Mouse (Mus musculus) ovary, adult 10 weeks (tissue): ENCODE results near the gene Olfr1024. TPM values are rescaled to one million over a fixed set of nuclear protein-coding genes. Genes with fewer than 3 reads are reported as not detected.

Source experiments
- polyA plus RNA-seq: library from polyadenylated mRNA; stranded (reverse); fragments of 350-450 nt; fragmentation: Illumina TruSeq; extraction: RNeasy Lipid Tissue Mini Kit (QIAGEN cat#74804); gene quantifications from one replicate; pipeline ENCODE4 v1.2.3, GENCODE M21; 2014

The Olfr1024 gene
- not detected for polyA plus RNA-seq

GRCm38 (mm10) chr2:85904952-85905351 is at the start of gene Olfr1024:
Gene Olfr1024, minus strand, starts transcription at chr2:85905052.

GRCm38 (mm10) chr2:85950137-85950536 is 45.3 kb upstream of the Olfr1024 start, which contains the start of gene Olfr1028:
Gene Olfr1028, plus strand, starts transcription at chr2:85950437.

GRCm38 (mm10) chr2:85921258-85921657 is 16.4 kb upstream of the Olfr1024 start, which contains the start of gene Olfr1026:
Gene Olfr1026, plus strand, starts transcription at chr2:85921558.

GRCm38 (mm10) chr2:85914893-85915292 is 10.0 kb upstream of the Olfr1024 start, which contains the start of gene Olfr1025-ps1:
Gene Olfr1025-ps1, plus strand, starts transcription at chr2:85915193.

GRCm38 (mm10) chr2:85885340-85885739 is 19.5 kb downstream of the Olfr1024 start, which contains the start of gene Olfr1023:
Gene Olfr1023, plus strand, starts transcription at chr2:85885640.

GRCm38 (mm10) chr2:85868294-85868693 is 36.6 kb downstream of the Olfr1024 start, which contains the start of gene Olfr1022:
Gene Olfr1022, plus strand, starts transcription at chr2:85868594.

Other genes starting within 250 kb of the Olfr1024 start
- not detected for gene Olfr154, start 240.6 kb downstream of the Olfr1024 start, polyA plus RNA-seq
- gene Olfr1006, start 226.3 kb downstream of the Olfr1024 start, polyA plus RNA-seq, result not detected
- not detected for gene Olfr1008, start 215.6 kb downstream of the Olfr1024 start, polyA plus RNA-seq
- not detected for gene Olfr1009, start 189.6 kb downstream of the Olfr1024 start, polyA plus RNA-seq
- not detected for gene Olfr1012, start 142.3 kb downstream of the Olfr1024 start, polyA plus RNA-seq
- gene Olfr1013, start 138.0 kb downstream of the Olfr1024 start, polyA plus RNA-seq, result not detected
- not detected for gene Olfr1014, start 132.3 kb downstream of the Olfr1024 start, polyA plus RNA-seq
- not detected for gene Olfr1015, start 123.0 kb downstream of the Olfr1024 start, polyA plus RNA-seq
- not detected for gene Olfr1016, start 102.5 kb downstream of the Olfr1024 start, polyA plus RNA-seq
- gene Olfr1018, start 86.6 kb downstream of the Olfr1024 start, polyA plus RNA-seq, result not detected
- gene Olfr1019, start 59.6 kb downstream of the Olfr1024 start, polyA plus RNA-seq, result not detected
- gene Olfr1020, start 58.0 kb downstream of the Olfr1024 start, polyA plus RNA-seq, result not detected
- gene Olfr1022, start 36.5 kb downstream of the Olfr1024 start, polyA plus RNA-seq, result not detected
- gene Olfr1023, start 19.4 kb downstream of the Olfr1024 start, polyA plus RNA-seq, result not detected
- gene Olfr1025-ps1, start 10.1 kb upstream of the Olfr1024 start, polyA plus RNA-seq, result not detected
- gene Olfr1026, start 16.5 kb upstream of the Olfr1024 start, polyA plus RNA-seq, result not detected
- gene Olfr1028, start 45.4 kb upstream of the Olfr1024 start, polyA plus RNA-seq, result not detected
- 0.34 TPM for gene Olfr1029, start 68.8 kb upstream of the Olfr1024 start, polyA plus RNA-seq
- gene Olfr1030, start 74.2 kb upstream of the Olfr1024 start, polyA plus RNA-seq, result not detected
- gene Olfr1031, start 85.3 kb upstream of the Olfr1024 start, polyA plus RNA-seq, result not detected
- gene Olfr1032, start 100.5 kb upstream of the Olfr1024 start, polyA plus RNA-seq, result not detected
- gene Olfr1033, start 115.6 kb upstream of the Olfr1024 start, polyA plus RNA-seq, result 26.2 TPM
- gene Olfr1034, start 140.8 kb upstream of the Olfr1024 start, polyA plus RNA-seq, result 4.1 TPM
- gene Olfr1036, start 168.9 kb upstream of the Olfr1024 start, polyA plus RNA-seq, result not detected
- not detected for gene Olfr1037, start 182.3 kb upstream of the Olfr1024 start, polyA plus RNA-seq
- not detected for gene Olfr1039, start 230.9 kb upstream of the Olfr1024 start, polyA plus RNA-seq
- not detected for gene Olfr1040, start 241.7 kb upstream of the Olfr1024 start, polyA plus RNA-seq